20 mouse cellular contexts compared by ENCODE assay signal in the genomic region with DNA sequence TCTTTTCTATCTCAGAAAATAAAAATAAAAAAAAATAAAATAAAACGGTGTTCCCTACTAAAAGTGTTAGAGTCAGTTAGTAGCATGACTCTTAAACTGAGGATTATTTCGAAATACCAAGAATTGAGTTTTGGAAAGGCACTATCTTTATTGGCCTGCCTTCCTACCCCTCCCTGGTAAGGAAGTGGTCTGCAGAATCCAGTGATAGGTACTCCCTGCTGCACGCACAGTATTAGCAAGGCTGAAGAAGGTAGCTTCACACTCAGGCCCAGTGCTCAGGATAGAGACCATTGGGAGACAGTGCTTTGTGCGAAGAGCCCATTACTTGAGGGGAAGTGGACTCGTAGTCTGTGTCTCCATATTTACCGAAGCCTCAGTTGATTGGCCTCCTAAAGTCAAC.
"Had no signal": no experiment of that assay in that cellular context is flagged by ENCODE, and none has a peak within 500 bp of the region (broad histone marks: within the 10 kb centered on the region; RNA-seq: fewer than 3 reads in every experiment).

No protein-coding gene starts in this region.

- H3K9me3 ChIP-seq: liver, embryonic 13.5 days; liver, embryonic 15.5 days; lung, embryonic 15.5 days; midbrain, embryonic 13.5 days; midbrain, embryonic 15.5 days; neural tube, embryonic 12.5 days had no signal

- H3K9ac ChIP-seq: liver, embryonic 13.5 days; liver, embryonic 15.5 days; liver, postnatal 0 days; lung, embryonic 15.5 days; midbrain, embryonic 13.5 days; midbrain, embryonic 15.5 days; neural tube, embryonic 12.5 days had no signal

- H3K27me3 ChIP-seq: liver, embryonic 13.5 days; liver, embryonic 15.5 days; neural tube, embryonic 12.5 days had no signal

- H3K27ac ChIP-seq: liver, embryonic 13.5 days; liver, embryonic 15.5 days; lung, embryonic 15.5 days; macrophage; midbrain, embryonic 13.5 days; midbrain, embryonic 15.5 days; neural tube, embryonic 12.5 days had no signal

- DNase-seq: liver, embryonic 13.5 days; liver, postnatal 0 days; lung, adult 2 months; lung, postnatal 14 days; lung, postnatal 36 days; right cerebral cortex, adult 18-20 months; right cerebral cortex, postnatal 25 days; right cerebral cortex, postnatal 4 days; spleen, adult 18-20 months; thymus, adult 18-20 months; thymus, postnatal 25 days; thymus, postnatal 4 days had no signal

- H3K4me1 ChIP-seq: liver, embryonic 13.5 days; liver, embryonic 15.5 days; lung, embryonic 15.5 days; midbrain, embryonic 13.5 days; midbrain, embryonic 15.5 days; neural tube, embryonic 12.5 days had no signal

- H3K4me3 ChIP-seq: liver, embryonic 13.5 days; liver, embryonic 15.5 days; lung, embryonic 15.5 days; midbrain, embryonic 13.5 days; midbrain, embryonic 15.5 days; neural tube, embryonic 12.5 days had no signal

- H3K4me2 ChIP-seq: liver, embryonic 13.5 days; liver, embryonic 15.5 days; lung, embryonic 15.5 days; midbrain, embryonic 11.5 days; midbrain, embryonic 13.5 days; midbrain, embryonic 15.5 days; neural tube, embryonic 12.5 days had no signal

- ATAC-seq: liver, postnatal 0 days; lung, postnatal 0 days; midbrain, embryonic 13.5 days; midbrain, embryonic 15.5 days had no signal

- H3K36me3 ChIP-seq: lung, embryonic 15.5 days; midbrain, embryonic 15.5 days had no signal
